Mouse (Mus musculus): ENCODE results near the gene Tarbp1. TPM values are rescaled to one million over a fixed set of nuclear protein-coding genes. Genes with fewer than 3 reads are reported as not detected.

The Tarbp1 gene
- total RNA-seq (2014; rRNA removed), result 5.0 and 7.6 TPM in 2 replicates
- polyA plus RNA-seq (2015; fragmentation: Nextera tagmentation; extraction: Ambion mirVana), result 1.2 TPM in 2 replicates

DNA sequence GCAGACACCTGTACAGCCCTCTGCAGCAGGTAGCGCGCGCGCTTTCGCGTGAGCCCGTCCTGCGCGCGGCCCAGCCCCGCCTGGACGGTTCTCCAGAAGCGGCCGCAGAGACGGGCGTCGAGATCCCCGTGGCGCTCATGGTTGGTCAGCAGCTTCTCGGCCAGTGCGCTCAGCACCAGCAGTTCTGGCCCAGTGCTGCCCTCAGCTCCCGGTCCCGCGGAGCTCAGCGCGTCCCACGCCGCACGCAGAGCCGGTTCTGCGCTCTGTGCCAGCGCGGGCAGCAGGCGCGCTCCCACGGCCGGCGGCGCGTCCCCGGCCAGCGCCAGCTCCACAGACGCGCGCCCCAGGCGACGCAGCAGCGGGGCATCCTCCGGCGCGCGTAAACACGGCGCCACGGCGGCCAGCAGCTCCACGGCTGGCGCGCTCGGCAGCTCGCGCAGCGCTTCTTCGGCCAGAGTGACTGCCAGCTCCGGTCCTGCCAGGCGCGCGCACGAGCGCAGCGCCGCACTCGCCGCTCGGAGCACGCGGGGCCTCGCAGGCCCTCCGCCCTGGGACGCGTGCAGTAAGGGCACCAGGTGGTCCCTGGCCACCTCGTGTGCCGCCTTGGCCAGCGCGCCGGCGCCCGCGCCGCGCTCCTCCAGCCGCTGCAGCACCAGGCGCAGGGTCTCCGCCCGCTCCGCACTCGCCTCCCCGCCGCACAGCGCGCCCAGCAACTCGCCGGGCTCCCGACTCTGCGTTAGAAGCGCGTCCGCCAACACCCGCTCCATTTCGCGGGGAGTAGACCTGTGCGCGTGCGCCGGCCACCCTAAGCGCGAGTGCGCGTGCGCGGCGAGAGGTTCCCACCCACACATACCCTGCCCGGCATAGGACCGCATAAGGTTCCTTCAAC, at the start of gene Tarbp1:
Gene Tarbp1 (minus strand): TSS at position 767 of the 889 bp plus-strand sequence.
- H3K9me3 ChIP-seq (ENCODE audit: low read length), result no peaks in the 10 kb centered on the region
- under 1% methylated on average over 108 of the region's 124 CpGs for WGBS
- no peaks in the 10 kb centered on the region for H3K27me3 ChIP-seq (ENCODE audit: insufficient read depth, low read length)
- H3K27ac ChIP-seq, result peak within 1 kb of the TSS; percentile 87
- peak within 1 kb of the TSS; percentile 74 for H3K4me2 ChIP-seq (ENCODE audit: low read depth, low read length)
- DNase-seq (ENCODE audit: low spot score), result peak; percentile 96
- H3K4me1 ChIP-seq (ENCODE audit: insufficient read depth, low read length), result peaks cover 12% of the 10 kb centered on the region
- peak within 1 kb of the TSS; percentile 70 for H3K9ac ChIP-seq (replicated peaks; ENCODE audit: low read length)
- ATAC-seq, result peak; percentile 94
- TF ChIP-seq CTCF (IDR thresholded peaks at IDR 0.05; ENCODE audit: low read depth), result no peak
- H3K36me3 ChIP-seq (ENCODE audit: insufficient read depth, low read length), result peaks cover 16% of the 10 kb centered on the region
- peak within 1 kb of the TSS; percentile 89 for H3K4me3 ChIP-seq (ENCODE audit: low read length)

DNA sequence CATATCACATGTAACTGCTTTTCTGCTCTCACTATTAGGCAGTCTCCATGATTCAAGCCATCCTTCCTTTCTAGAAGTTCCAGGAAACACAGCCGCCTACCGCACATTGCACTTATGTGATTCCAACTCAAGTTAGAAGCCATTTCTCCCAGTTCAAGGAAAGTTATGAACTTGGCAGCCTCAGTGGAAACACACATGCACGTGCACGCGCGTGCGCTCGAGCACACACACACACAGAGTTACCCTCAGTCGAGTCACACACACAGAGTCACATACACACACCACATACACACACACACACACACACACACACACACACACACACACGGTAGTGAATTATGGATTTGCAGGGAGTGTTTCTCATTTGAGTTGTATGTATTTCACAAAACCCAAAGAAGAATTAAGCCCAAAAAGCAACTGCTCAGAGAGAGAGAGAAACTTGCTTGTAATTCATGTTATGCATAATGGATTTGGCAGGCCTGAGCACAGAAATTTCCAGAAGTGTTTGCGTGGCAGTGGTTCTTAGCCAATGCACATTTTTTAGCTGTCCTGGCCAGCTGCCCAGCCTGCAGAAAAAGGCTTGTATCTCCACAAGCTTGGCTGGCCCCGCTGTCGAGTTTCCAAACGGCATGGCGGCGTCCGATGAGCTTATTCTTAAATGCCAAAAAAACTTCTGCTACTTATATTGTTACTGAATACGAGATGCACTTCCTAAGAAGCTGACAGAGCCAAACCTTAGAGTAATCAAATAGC, 49.5 kb upstream of the Tarbp1 start:
- Histone ChIP-seq H3K9me3 (ENCODE audit: low read length) (no peaks in the 10 kb centered on the region), H3K4me2 (ENCODE audit: low read depth, low read length) (0 out of 2 replicates have a peak overlapping the region, but pooled peaks have one; percentile 5), H3K36me3 (ENCODE audit: insufficient read depth, low read length) (no peaks in the 10 kb centered on the region), H3K4me1 (ENCODE audit: insufficient read depth, low read length) (peaks cover 4% of the 10 kb centered on the region; the same call in 1 of the 2 replicates), H3K27me3 (ENCODE audit: insufficient read depth, low read length) (no peaks in the 10 kb centered on the region), H3K9ac (replicated peaks; ENCODE audit: low read length) (no peak overlapping the region), H3K4me3 (ENCODE audit: low read length) (no peak overlapping the region), H3K27ac (peak overlapping the region; percentile 54; the same call in 1 of the 2 replicates)
- ATAC-seq (no peak), DNase-seq (ENCODE audit: low spot score) (peak; percentile 84)
- TF ChIP-seq CTCF (IDR thresholded peaks at IDR 0.05; ENCODE audit: low read depth), result no peak
- 49% methylated on average over 18 of the region's 18 CpGs for WGBS

DNA sequence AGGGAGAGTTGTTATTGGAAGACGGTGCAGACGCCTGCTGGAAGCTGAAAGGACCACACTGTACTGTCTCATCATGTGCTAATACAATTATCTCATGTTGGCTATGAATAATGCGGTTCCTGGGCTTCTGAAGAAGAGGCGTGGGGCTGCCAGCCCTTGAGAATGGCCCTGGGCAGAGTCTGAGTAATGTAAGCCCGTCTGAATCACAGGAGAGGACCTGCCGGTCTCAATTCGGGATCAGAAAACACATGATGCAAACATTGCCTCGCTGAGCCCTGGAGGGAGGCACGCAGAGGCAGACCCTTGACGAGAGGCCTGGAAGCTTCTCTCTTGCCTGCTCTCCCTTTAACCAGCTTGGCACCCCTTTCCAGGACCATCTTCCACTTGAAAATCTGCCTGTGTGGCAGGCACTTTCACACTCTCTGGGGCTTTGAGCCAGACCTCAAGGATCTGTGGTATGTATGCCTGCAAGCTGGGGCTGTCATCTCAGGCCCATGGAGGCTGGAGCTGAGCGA, 48.3 kb upstream of the Tarbp1 start:
- H3K36me3 ChIP-seq (ENCODE audit: insufficient read depth, low read length), result no peaks in the 10 kb centered on the region
- H3K4me2 ChIP-seq (ENCODE audit: low read depth, low read length), result no peak overlapping the region
- 73% methylated on average over 11 of the region's 11 CpGs for WGBS
- H3K27me3 ChIP-seq (ENCODE audit: insufficient read depth, low read length), result no peaks in the 10 kb centered on the region
- no peak overlapping the region for H3K4me3 ChIP-seq (ENCODE audit: low read length)
- no peak for TF ChIP-seq CTCF (IDR thresholded peaks at IDR 0.05; ENCODE audit: low read depth)
- no peaks in the 10 kb centered on the region for H3K4me1 ChIP-seq (ENCODE audit: insufficient read depth, low read length)
- H3K27ac ChIP-seq, result peak overlapping the region; percentile 26; the same call in 1 of the 2 replicates
- DNase-seq (ENCODE audit: low spot score), result no peak
- no peak overlapping the region for H3K9ac ChIP-seq (replicated peaks; ENCODE audit: low read length)
- H3K9me3 ChIP-seq (ENCODE audit: low read length), result no peaks in the 10 kb centered on the region
- ATAC-seq, result peak; percentile 43

DNA sequence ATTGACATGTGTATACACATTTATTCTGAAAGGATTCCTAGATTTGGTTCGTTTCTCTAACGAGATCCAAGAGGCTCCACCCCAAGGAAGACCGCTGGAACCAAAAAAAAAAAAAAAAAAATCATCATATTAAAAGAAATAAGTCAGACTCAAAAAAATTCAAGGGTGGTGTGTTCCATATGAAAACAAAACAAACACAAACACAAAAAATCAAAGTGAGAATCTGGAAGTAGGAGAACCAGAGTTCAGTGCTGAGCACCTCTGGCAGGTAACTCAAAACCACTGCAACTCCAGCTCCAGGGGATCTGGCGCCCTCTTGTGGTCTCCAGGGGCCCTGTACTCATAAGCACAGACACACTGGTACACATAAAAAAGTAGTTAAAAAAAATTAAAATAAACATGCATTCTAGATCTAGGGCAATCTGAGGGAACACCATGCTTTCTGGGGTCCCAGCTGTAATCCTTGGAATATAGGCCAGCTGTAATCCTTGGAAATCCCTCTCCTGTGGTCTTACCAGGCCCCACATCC, 44.6 kb upstream of the Tarbp1 start:
- Histone ChIP-seq H3K4me1 (ENCODE audit: insufficient read depth, low read length) (peaks cover 8% of the 10 kb centered on the region), H3K4me3 (ENCODE audit: low read length) (no peak overlapping the region), H3K27ac (no peak overlapping the region), H3K4me2 (ENCODE audit: low read depth, low read length) (no peak overlapping the region), H3K27me3 (ENCODE audit: insufficient read depth, low read length) (no peaks in the 10 kb centered on the region), H3K9ac (replicated peaks; ENCODE audit: low read length) (no peak overlapping the region), H3K36me3 (ENCODE audit: insufficient read depth, low read length) (no peaks in the 10 kb centered on the region), H3K9me3 (ENCODE audit: low read length) (no peaks in the 10 kb centered on the region)
- DNase-seq (ENCODE audit: low spot score) (no peak), ATAC-seq (no peak)
- peak; percentile 23; the same call in 1 of the 2 replicates for TF ChIP-seq CTCF (IDR thresholded peaks at IDR 0.05; ENCODE audit: low read depth)
- 90% methylated on average over 4 of the region's 4 CpGs for WGBS

DNA sequence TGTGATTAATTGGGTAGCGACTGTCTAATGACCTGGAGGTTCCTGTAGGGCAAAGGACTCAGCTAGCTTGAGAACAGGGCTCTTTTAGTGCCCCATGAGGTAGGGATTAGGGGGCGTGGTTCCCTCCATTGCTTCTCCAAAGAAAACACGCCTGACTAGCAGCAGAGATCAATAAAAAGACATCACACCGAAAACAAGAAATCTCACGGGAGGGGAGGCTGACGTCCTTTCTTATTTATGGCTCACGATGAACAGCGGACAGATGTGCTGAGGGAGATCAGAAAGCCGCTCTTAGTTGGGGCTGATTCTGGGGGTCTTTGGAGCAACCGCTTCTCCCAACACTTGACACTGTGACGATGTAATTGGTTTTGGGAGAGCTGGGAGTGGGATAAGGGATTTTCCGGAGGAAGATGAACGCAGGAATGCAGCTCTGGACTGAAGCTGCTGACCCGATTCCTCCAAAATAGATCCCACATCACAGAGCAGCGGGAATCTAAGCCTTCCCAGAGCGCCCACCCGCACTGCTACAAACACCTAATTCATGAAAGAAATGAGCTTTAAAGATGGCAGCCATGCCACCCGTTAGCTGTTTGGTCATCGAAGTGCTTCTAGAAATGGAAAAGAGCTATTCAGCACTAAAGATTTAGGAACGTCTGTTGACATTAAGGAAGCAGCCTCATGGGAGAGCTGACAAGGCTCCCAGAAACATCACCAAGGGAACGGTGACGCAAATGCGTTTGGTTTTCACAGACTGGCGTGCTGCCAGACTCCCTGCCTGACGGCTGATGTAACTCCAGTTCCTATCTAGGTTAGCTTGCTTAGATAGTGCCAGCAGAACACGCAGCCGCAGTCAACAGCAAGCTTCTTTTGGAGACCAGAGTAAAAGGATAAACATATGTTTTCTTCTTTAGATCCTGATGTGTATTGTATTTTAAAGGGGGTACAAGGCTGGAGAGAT, 42.0 kb upstream of the Tarbp1 start:
- H3K4me3 ChIP-seq (ENCODE audit: low read length), result peak overlapping the region; percentile 25
- H3K9me3 ChIP-seq (ENCODE audit: low read length), result no peaks in the 10 kb centered on the region
- TF ChIP-seq CTCF (IDR thresholded peaks at IDR 0.05; ENCODE audit: low read depth), result no peak
- ATAC-seq, result peak; percentile 91
- H3K27ac ChIP-seq, result peak overlapping the region; percentile 87
- no peaks in the 10 kb centered on the region for H3K36me3 ChIP-seq (ENCODE audit: insufficient read depth, low read length)
- 4% methylated on average over 27 of the region's 27 CpGs for WGBS
- peak overlapping the region; percentile 43 for H3K9ac ChIP-seq (replicated peaks; ENCODE audit: low read length)
- DNase-seq (ENCODE audit: low spot score), result peak; percentile 97
- no peaks in the 10 kb centered on the region for H3K27me3 ChIP-seq (ENCODE audit: insufficient read depth, low read length)
- peaks cover 11% of the 10 kb centered on the region for H3K4me1 ChIP-seq (ENCODE audit: insufficient read depth, low read length)
- H3K4me2 ChIP-seq (ENCODE audit: low read depth, low read length), result peak overlapping the region; percentile 60
